Comparison of ENCODE assay signal across 8 mouse cellular contexts in the genomic region with DNA sequence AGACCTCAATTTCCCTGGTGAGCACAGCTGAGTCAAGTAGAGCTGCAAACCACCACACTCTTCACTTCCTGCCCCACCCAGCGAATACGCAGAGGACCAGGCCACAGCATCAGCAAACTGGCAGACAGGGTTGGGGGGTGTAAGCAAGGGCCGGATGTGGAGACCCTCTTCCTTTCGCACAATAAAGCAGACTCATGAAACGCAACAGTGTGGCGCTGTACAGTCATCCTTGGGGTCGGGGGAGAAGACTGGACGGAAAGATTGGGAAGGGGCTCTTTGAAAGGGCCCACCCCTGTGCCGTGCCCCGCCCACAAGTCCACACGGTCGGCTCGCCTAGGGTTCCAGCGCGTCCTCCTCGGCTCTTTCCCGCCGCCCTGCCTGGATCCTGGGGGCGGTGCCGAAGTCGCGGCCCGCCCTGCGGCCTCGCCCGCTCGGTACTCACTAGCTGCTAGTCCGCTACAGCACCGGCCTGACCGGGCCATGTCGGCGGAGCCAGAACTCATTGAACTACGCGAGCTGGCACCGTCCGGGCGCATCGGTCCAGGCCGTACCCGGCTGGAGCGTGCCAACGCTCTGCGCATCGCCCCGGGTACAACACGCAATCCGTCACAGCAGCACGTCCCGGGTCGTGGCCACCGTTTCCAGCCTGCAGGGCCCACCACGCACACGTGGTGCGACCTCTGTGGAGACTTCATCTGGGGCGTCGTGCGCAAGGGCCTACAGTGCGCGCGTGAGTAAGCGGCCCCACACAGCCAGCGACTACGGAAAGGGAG. TPM values are rescaled to one million over a fixed set of nuclear protein-coding genes. Genes with fewer than 3 reads are reported as not detected.
DNase-seq lines count a peak whose midpoint lies in the region; ATAC-seq and TF ChIP-seq lines count a peak whose summit lies in the region.

Gene Rassf1 (plus strand): TSS at position 439 of the 773 bp plus-strand sequence.

- H3K9ac ChIP-seq in intestine, embryonic 15.5 days: peak within 1 kb of the TSS; percentile 71
- H3K9ac ChIP-seq in limb, embryonic 14.5 days (ENCODE audit: low read depth, low read length, severe bottlenecking): peak within 1 kb of the TSS; percentile 69
- H3K9ac ChIP-seq in midbrain, embryonic 14.5 days (replicated peaks; ENCODE audit: low read length): peak within 1 kb of the TSS; percentile 45; the same call in 1 of the 2 replicates
- peak within 1 kb of the TSS; percentile 59 for H3K9ac ChIP-seq in stomach, postnatal 0 days (ENCODE audit: low read length)

- no peak for TF ChIP-seq CTCF in stomach, postnatal 0 days (IDR thresholded peaks at IDR 0.05; ENCODE audit: low read depth)

- 1% methylated on average over 63 of the region's 63 CpGs for WGBS in intestine, embryonic 15.5 days
- WGBS in limb, embryonic 14.5 days: under 1% methylated on average over 55 of the region's 63 CpGs
- WGBS in midbrain, embryonic 14.5 days: 2% methylated on average over 63 of the region's 63 CpGs
- 2% methylated on average over 62 of the region's 63 CpGs for WGBS in stomach, postnatal 0 days

- H3K36me3 ChIP-seq in intestine, embryonic 15.5 days: no peaks in the 10 kb centered on the region
- H3K36me3 ChIP-seq in limb, embryonic 14.5 days (ENCODE audit: control insufficient read depth, insufficient read depth, low read length): peaks cover 4% of the 10 kb centered on the region; the same call in 1 of the 2 replicates
- H3K36me3 ChIP-seq in midbrain, embryonic 14.5 days (ENCODE audit: control insufficient read depth, insufficient read depth, low read length): no peaks in the 10 kb centered on the region
- H3K36me3 ChIP-seq in stomach, postnatal 0 days (ENCODE audit: control insufficient read depth, insufficient read depth, low read length): no peaks in the 10 kb centered on the region

- H3K9me3 ChIP-seq in intestine, embryonic 15.5 days: no peaks in the 10 kb centered on the region
- H3K9me3 ChIP-seq in limb, embryonic 14.5 days (ENCODE audit: control insufficient read depth, low read length): no peaks in the 10 kb centered on the region
- H3K9me3 ChIP-seq in midbrain, embryonic 14.5 days (ENCODE audit: control insufficient read depth, low read length): no peaks in the 10 kb centered on the region
- H3K9me3 ChIP-seq in stomach, postnatal 0 days (ENCODE audit: control insufficient read depth, low read length): no peaks in the 10 kb centered on the region

- no peak for DNase-seq in layer of hippocampus, adult 18-20 months (ENCODE audit: low spot score in 2 of 2)
- no peak for DNase-seq in layer of hippocampus, adult 9-11 months
- peak; percentile 81 for DNase-seq in embryo, embryonic 10 days (ENCODE audit: low spot score)
- DNase-seq in gonadal fat pad, adult 2 months (ENCODE audit: low read depth): no peak
- DNase-seq in limb, embryonic 14.5 days (ENCODE audit: low spot score): peak; percentile 83
- peak; percentile 48 for DNase-seq in midbrain, embryonic 14.5 days
- peak; percentile 80 for DNase-seq in stomach, postnatal 0 days (ENCODE audit: low spot score)

- no peak for TF ChIP-seq EP300 in stomach, postnatal 0 days (optimal IDR thresholded peaks at IDR 0.05)

- peak within 1 kb of the TSS; percentile 63 for H3K27ac ChIP-seq in intestine, embryonic 15.5 days
- peak within 1 kb of the TSS; percentile 85 for H3K27ac ChIP-seq in limb, embryonic 14.5 days (replicated peaks; ENCODE audit: low read depth, low read length)
- H3K27ac ChIP-seq in midbrain, embryonic 14.5 days (replicated peaks; ENCODE audit: low read depth, low read length): no peak within 1 kb of the TSS
- peak within 1 kb of the TSS; percentile 69 for H3K27ac ChIP-seq in stomach, postnatal 0 days (replicated peaks)

- H3K4me3 ChIP-seq in intestine, embryonic 15.5 days (replicated peaks): peak within 1 kb of the TSS; percentile 56
- peak within 1 kb of the TSS; percentile 85 for H3K4me3 ChIP-seq in limb, embryonic 14.5 days (replicated peaks; ENCODE audit: low read length)
- peak within 1 kb of the TSS; percentile 29 for H3K4me3 ChIP-seq in midbrain, embryonic 14.5 days (replicated peaks; ENCODE audit: low read depth, low read length)
- H3K4me3 ChIP-seq in stomach, postnatal 0 days (ENCODE audit: low read depth, low read length): peak within 1 kb of the TSS; percentile 46

- peak within 1 kb of the TSS; percentile 97 for H3K4me2 ChIP-seq in intestine, embryonic 15.5 days (replicated peaks)
- peak within 1 kb of the TSS; percentile 98 for H3K4me2 ChIP-seq in limb, embryonic 14.5 days (replicated peaks; ENCODE audit: low read depth, low read length, severe bottlenecking)
- peak within 1 kb of the TSS; percentile 53 for H3K4me2 ChIP-seq in midbrain, embryonic 14.5 days (ENCODE audit: low read length)
- H3K4me2 ChIP-seq in stomach, postnatal 0 days (replicated peaks; ENCODE audit: low read depth): peak within 1 kb of the TSS; percentile 78

- TF ChIP-seq POLR2A in limb, embryonic 14.5 days (IDR thresholded peaks at IDR 0.05; ENCODE audit: borderline replicate concordance, extremely low read depth, insufficient read depth, insufficient read length): peak; percentile 52; the same call in 1 of the 2 replicates

- H3K27me3 ChIP-seq in intestine, embryonic 15.5 days (replicated peaks): no peaks in the 10 kb centered on the region
- H3K27me3 ChIP-seq in limb, embryonic 14.5 days (ENCODE audit: control insufficient read depth, insufficient read depth, low read length): no peaks in the 10 kb centered on the region
- H3K27me3 ChIP-seq in midbrain, embryonic 14.5 days (ENCODE audit: control insufficient read depth, insufficient read depth, low read length): peaks cover 30% of the 10 kb centered on the region
- no peaks in the 10 kb centered on the region for H3K27me3 ChIP-seq in stomach, postnatal 0 days (ENCODE audit: control insufficient read depth, insufficient read depth, low read length)

- peak; percentile 53 for ATAC-seq in intestine, embryonic 15.5 days
- peak; percentile 58 for ATAC-seq in limb, embryonic 14.5 days (ENCODE audit: low FRiP score, low read depth)
- ATAC-seq in midbrain, embryonic 14.5 days (ENCODE audit: low FRiP score, low TSS enrichment): no peak
- peak; percentile 43 for ATAC-seq in stomach, postnatal 0 days (ENCODE audit: low FRiP score, low TSS enrichment)

- peaks cover 43% of the 10 kb centered on the region for H3K4me1 ChIP-seq in intestine, embryonic 15.5 days (replicated peaks)
- H3K4me1 ChIP-seq in limb, embryonic 14.5 days (ENCODE audit: control insufficient read depth, insufficient read depth, low read length): peaks cover 52% of the 10 kb centered on the region
- peaks cover 35% of the 10 kb centered on the region for H3K4me1 ChIP-seq in midbrain, embryonic 14.5 days (ENCODE audit: control insufficient read depth, insufficient read depth, low read length)
- peaks cover 19% of the 10 kb centered on the region for H3K4me1 ChIP-seq in stomach, postnatal 0 days (replicated peaks; ENCODE audit: control insufficient read depth, insufficient read depth)

RNA-seq across cellular contexts. Expression of gene Rassf1, which starts in this region (rescaled TPM):
- total RNA-seq in layer of hippocampus, adult 18-20 months (2021): 10 to 100 TPM; 16.3 to 18.1 TPM
- 30.9 and 36.8 TPM in 2 replicates for polyA plus RNA-seq in gonadal fat pad, adult 2 months (2012; rRNA removed)
- 51.7 and 52.7 TPM in 2 replicates for polyA plus RNA-seq in intestine, embryonic 15.5 days (2015; fragmentation: Nextera tagmentation; extraction: Ambion mirVana)
- polyA plus RNA-seq in limb, embryonic 14.5 days (2012; rRNA removed): 74.7 and 78.4 TPM in 2 replicates
- polyA plus RNA-seq in limb, embryonic 14.5 days (2014; fragmentation: Nextera tagmentation; extraction: Ambion mirVana): 67.6 and 73.2 TPM in 2 replicates
- 35.5 and 40.4 TPM in 2 replicates for polyA plus RNA-seq in midbrain, embryonic 14.5 days (2014; fragmentation: Nextera tagmentation; extraction: Ambion mirVana)
- 44.2 and 46.5 TPM in 2 replicates for polyA plus RNA-seq in stomach, postnatal 0 days (2015; fragmentation: Nextera tagmentation; extraction: Ambion mirVana)

Comparison
In these comparisons a context has a peak if more than half of its experiments do, and no peak if none do; other contexts are left out.
1. DNase-seq: peak in embryo, embryonic 10 days (single experiment), limb, embryonic 14.5 days (single experiment), midbrain, embryonic 14.5 days (single experiment) and stomach, postnatal 0 days (single experiment); none in layer of hippocampus, adult 18-20 months (0 of 2), layer of hippocampus, adult 9-11 months (single experiment) and gonadal fat pad, adult 2 months (single experiment).
2. H3K4me3 ChIP-seq: peak in every context shown above with its lines; median percentile 85 in limb, embryonic 14.5 days; 56 in intestine, embryonic 15.5 days; 46 in stomach, postnatal 0 days; 29 in midbrain, embryonic 14.5 days.
3. Peak in every context shown above with its lines, with median percentiles within 50 percentile points of each other: H3K4me2 ChIP-seq and H3K9ac ChIP-seq.